Mouse (Mus musculus): ENCODE data around the gene Tle6.

The Tle6 gene

DNA sequence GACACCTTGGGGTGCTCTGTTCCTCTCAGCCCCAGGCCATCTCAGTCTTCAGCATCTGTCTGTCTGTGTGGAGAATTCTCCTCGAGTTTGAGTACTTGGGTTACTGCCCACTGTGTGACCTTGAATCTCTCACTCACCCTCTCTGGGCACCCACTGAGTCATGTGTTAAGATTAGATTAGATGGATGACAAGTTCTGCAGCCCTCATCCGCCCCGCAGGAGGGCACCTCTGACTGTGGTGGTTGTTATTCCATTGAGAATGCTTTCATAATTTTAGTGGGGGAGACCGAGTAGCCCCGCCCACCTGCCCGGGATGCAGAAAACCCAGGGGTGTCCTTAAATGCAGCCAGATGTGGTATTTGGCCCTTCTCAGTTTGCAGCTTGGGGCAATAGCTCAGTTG is 37.4 kb downstream of the Tle6 start:
- DNase-seq (ENCODE audit: inconsistent ontology term), result no peak

DNA sequence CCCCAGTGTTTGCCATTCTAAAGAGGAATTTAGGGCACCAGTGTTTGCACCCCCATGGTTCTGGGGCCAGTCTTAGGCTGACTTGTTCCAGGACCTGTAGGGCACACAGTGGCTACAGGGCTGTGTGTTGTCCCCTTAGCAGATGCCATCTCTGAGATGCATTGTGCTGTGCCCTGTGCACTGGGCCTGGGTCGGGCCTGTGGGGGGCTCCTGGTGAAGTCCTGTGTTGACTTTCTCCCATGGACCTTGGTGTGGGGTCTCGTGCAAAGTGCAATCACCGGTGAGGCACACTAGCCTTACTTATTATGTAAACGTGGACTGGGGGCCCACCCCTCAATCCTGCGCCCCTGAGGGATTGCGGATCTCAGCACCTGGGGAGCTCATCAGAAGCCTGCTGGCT is 38.5 kb downstream of the Tle6 start:
- no peak for DNase-seq (ENCODE audit: inconsistent ontology term)

DNA sequence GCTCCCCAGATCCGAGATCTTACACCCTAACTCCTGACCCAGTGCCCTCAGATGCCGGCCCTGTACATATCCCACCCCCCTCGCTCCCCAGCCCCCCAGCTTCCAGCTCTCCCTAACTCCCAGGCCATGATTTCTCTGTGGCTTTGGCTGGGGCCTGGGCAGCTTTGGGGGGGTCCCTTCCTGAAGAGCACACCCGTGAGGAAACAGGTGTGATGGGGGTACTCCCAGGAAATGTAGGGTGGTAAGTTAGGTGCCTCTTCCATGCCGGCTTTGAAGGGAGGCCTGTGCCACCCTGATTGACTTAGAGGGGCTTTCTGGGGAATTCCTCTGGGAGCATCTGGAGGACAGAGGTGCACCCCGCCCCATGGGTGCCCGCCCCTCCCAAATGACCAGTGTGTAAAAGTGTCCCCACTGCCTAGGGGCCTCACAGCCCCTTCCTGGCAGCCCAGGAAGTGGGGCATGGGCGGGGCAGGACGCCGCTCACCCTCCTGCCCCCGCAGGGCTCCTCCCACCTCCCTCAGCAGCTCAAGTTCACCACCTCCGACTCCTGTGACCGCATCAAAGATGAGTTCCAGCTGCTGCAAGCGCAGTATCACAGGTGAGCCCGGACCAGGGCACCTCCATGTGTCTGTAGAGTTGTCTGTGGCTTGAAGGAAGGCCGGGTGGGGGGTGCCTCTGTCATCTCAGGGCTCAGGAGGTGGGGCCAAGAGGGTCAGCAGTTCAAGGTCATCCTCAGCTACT is 40.0 kb downstream of the Tle6 start:
- no peak for DNase-seq (ENCODE audit: inconsistent ontology term)

DNA sequence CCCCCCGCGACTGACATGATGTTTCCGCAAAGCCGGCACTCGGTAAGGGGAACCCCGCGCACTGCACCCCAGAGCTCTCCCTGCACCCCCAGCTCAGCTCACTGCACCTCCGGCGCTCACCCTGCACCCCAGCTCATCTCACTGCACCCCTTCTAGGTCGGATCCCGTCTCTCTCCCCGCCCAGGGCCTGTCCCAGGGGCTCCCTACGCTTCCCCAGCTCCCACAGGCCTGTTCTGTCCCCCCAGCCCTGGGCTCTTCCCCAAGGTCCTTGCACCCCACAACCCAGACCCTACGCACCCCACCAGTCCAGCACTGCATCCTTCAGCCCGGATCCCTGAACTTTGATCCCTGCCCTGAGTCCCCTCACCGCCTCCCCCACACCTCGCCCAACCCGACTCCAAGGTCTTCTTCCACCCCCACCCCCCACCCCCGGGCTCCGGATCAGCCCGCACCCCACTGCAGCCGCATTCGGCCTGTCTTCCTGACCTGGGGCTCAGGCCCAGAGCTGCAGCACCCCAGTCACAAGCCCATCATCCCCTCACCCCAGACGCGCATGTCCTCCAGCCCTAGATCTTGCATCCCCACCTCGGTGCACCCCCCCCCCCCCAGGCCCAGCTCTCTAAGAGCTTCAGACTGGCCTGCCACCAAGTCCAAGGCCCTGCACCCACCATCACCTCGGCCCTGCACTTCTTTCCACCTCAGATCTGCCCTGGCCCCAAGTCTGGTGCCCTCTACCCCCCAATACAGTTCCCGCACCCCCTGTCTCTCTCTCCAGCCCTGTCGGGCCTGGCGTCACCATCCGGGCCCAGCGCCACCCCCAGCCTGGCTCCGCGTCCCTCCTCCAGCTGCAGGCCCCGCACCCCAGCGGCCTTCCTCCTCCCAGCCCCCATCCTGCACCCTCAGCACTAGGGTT is 41.0 kb downstream of the Tle6 start:
- DNase-seq (ENCODE audit: inconsistent ontology term), result peak; percentile 65

DNA sequence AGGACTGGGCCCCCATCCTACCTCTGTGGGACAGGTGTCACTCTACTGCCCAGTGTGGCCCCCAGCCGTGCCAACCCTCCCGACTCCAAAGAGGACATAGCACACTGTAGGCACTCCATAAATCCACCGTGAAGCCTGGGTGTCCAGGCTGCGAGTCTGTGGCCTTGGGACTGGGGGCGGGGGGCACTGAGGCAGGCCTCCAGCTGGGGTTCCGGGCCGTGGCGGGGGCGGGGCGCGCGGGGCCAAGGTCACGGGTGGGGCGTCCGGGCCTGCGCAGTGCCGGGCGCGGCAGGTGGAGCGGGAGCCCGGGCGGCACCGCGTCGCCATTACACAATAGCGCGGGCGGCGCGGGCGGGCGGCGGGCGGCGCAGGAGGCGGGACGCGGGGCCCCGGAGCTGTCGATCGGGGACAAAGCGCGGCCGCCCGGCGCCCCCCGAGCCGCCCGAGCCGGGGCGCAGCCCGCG is 41.7 kb downstream of the Tle6 start, which contains the start of gene Aes:
Gene Aes (plus strand): TSS at position 326 of the 464 bp plus-strand sequence.
- DNase-seq (ENCODE audit: inconsistent ontology term), result peak; percentile 69

DNA sequence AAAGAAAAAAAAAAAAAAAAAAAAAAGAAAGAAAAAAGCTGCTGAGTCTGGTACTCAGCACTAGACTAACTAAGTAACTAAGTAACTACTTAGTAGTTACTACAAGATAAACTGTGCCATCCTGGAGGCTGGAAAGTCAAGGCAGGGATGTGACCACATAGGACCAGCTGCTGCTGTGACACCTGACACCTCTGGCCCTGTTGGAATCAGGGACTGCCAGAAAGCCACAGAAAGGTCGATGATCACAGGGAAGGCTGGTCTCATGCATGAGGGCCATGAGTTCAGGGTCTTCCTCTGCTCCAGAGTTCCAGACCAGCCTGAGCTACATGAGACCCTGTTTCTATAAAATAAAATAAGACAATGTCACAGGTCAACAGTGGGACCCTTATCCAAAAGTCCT is 43.4 kb downstream of the Tle6 start:
- no peak for DNase-seq (ENCODE audit: inconsistent ontology term)

DNA sequence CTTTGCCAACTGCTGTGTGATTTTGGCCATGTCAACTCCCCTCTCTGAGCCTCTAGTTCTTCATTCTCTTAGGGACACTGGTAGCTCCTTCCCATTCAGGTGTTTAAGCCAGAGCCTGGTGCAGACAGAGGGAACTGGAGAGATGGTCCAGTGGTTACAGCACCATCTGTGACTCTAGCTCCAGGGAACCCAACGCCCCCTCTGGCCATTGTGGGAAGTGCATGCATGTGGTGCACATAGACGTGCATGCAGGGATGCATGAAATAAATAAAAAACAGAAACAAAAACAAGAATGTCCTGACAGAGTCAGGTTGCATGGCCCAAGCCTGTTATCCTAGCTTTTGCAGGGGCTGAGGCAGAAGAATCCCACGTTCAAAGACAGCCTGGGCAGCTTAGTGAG is 44.6 kb downstream of the Tle6 start:
- DNase-seq (ENCODE audit: inconsistent ontology term), result no peak

GRCm38 (mm10) chr10:81553807-81554755 is 46.8 kb downstream of the Tle6 start:
- DNase-seq (ENCODE audit: inconsistent ontology term), result no peak

DNA sequence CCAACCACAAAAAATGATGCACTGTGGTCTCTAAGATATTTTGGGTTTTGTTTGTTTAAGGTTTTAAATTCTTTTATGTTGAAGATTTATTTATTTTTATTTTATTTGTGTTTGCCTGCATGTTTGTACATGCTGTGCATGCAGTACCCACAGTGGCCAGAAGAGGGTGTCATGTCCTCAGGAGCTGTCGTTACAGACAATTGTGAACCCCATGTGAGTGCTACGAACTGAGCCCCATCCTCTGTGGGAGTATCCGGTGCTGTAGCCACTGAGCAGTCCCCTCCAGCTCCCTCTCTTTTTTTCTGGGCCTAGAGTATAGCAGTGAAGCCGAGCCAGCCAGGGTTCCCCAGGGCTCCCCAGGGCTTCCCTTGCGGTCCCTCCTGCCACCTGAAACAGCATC is 47.6 kb downstream of the Tle6 start:
- no peak for DNase-seq (ENCODE audit: inconsistent ontology term)

DNA sequence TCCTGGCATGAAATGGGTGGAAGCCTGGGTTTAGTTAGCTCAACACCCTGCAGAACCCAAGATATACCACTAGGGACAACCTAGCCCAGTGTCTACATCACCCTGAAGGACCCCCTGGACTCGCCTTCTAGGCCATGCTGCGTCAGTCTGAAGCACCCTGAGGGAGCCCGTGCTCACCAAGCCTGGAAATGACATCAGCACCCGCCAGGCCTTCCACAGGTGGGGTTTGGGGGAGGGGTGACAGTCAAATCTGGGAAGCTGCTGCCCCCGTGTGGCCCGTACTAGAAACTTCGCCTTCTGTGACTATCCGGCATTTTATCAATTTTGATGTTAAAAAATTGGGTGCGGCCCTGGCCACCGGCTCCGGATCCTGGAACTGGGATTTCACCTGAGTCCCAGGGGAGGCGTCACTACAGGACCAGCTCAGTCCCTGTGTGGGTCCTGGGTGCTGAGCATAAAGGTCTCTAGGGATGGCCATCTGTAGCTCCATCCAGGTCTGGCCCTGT is 49.2 kb downstream of the Tle6 start:
- DNase-seq (ENCODE audit: inconsistent ontology term), result peak; percentile 89

- no peak for DNase-seq (ENCODE audit: inconsistent ontology term)
Observed at GRCm38 (mm10) chr10:81550257-81550656, 50.6 kb downstream of the Tle6 start.

DNA sequence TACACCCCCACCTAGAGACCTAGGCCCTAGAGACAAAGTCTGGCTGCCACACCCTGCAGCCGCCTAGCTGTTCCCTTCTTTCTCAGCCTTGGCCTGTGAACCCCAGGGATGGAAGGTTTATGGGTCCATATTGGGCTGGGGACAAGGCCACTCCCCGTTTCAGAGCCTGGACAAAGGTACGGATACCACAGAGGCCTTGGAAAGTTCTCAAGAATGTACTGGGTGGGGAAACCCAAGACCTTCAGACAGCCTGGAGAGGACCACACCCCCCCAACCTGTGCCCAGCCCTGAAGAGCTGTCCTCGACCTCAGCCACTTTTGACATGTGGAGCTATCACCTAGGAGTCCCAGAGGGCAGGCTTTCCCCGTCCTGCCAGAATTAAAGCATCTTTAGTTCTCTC is 51.9 kb downstream of the Tle6 start:
- no peak for DNase-seq (ENCODE audit: inconsistent ontology term)

DNA sequence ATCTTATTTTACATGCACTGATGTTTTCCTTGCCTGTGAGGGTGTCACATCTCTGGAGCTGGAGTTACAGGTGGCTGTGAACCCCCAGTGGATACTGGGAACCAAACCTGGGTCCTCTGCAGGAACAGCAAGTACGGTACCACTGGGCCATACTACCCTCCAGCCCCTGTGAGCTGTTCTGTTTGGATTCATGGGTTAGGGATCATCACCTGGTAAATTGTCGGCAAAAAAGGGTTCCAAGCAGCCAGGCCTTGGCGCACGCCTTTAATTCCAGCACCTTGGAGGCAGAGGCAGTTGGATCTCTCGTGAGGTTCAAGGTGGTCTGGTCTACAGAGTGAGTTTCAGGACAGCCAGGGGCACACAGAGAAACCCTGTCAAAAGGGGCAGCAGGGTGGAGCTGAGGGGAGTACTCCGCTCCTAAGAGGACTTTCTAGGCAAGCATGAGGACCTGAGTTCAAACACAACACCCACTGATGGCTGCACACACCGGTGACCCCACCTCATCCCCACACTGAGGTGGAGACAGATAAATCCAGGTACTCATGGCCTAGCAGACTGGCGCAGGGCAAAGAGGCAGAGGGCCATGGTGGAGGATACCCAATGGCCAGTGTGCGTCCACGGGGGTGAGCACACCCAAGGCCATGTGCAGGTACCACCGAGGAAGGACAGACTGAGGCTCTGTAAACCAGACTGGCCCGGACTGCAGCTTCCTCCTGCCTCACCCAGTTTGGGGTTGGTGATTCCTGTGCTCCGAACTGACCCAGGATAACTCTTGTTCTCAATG is 53.9 kb downstream of the Tle6 start:
- DNase-seq (ENCODE audit: inconsistent ontology term), result no peak

GRCm38 (mm10) chr10:81546332-81546731 is 54.5 kb downstream of the Tle6 start:
- DNase-seq (ENCODE audit: inconsistent ontology term), result no peak

DNA sequence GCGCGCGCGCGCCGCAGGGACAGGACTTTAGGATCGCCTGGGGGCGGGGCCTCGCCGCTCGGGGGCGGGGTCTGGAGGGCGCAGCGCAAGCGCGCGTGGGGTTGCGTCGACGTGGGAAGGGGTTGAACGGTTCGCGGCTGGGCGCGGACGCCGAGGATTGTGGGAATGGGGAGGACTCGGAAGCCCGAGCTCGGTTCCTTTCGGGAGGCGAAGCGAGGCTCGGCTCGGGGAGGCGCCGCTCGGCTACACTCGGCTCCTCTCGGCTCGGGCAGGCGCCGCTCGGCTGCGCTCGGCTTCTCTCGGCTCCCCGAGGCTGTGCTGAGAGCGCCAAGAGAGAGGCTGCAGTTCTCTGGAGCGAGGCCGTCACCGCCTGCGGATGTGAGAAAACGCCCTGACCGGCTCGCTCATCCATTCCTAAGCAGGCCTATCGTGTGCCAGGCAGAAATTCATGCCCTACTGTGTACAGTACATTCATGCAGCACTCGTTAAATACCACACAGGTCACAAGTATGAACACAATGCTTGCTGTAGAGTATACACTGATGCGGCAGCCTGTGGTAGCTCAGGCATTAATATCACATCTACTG is 55.6 kb downstream of the Tle6 start, which contains the start of gene Gna11:
Gene Gna11 (minus strand): TSS at position 30 of the 587 bp plus-strand sequence.
- peak; percentile 100 for DNase-seq (ENCODE audit: inconsistent ontology term)

DNA sequence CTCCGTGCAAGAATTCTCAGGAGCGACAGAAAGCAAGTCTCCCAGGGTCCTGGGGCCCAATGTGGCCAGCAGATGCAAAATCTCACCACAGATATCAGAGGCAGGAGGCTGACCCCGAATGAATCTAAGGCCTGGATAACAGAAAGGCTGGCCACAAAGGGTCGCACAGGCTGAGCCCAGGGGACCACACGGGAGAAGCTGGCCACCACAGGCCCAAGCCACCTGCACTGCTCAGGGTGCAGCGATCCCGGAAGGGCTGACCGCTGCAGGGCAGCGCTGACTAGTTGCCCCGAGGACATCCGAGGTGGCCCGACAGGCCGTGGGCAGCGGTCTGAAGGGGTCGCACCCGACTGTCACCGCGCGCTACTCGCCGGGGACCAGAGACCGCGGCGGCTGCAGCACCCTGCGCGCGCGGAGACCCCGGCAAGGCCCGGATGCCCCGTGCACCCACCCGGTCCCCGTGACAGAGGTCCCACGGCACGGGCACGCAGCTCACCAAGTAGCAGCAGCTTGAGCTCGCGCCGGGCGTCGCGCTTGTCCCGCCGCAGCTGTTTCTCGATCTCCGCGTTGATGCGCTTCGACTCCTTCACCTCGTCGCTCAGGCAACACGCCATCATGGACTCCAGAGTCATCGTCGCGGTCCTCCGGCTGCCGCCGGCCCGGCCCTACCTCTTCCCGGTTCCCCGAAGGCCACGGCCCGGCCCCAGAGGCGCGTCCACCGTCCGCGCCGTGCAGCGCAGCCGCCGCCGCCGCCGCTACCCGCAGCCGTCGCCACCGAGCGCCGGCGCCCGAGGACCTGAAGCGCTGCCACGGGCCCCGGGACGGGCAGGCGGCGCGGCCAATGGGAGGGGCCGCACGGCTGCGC is 56.3 kb downstream of the Tle6 start:
- DNase-seq (ENCODE audit: inconsistent ontology term), result no peak

DNA sequence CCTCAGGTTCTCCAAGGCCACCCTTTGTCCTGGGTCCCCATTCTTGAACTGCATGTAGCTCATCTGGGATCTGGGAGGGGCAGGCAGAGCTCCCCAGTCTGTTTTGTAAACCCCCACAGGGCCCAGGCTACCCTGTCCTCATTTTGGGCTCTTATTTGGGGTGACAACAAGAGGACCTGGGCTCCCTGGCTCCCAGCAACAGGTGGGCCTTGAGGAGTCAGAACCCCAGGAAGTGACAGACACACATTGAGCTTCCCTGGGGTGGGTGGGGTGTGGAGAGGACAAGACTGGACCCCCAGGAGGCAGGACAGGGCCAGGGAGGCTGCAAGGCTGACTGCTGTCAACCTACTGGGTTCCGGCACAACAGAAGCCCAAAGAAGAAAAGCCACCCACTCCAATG is 57.2 kb downstream of the Tle6 start:
- no peak for DNase-seq (ENCODE audit: inconsistent ontology term)

DNA sequence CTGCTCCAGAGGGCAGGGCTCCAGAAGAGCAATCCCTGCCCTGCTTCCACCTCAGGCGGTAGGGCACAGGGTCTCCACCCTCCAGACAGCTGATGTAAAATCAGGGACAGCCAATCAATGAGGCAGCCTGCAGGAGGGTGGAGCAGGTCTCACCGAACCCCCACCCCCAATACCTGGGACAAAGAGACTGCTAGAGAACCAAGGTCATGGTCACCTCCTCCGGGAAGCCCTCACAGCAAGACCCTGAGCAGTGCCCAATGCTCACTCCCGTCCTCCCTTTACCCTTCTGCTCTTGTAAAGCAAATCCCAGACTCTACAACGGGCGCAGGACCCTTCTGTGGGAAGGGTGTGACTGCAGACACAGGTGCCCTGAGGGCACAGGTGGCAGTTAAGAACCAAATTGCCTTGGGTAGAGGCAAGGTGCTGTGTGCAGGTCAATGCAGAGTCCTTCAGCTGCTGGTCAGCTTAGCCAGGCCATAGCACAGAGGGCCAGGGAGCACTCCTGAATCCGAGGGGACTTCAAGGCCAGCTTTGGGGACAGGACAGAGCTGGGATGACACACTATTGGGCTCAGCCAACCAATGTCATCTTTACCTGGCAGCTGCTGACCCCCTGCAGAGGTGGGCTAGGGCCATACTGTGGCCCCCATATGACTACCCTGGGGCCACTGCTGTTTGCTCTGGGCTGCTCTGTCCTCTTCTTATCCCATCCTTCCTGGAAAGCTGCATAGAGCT is 58.0 kb downstream of the Tle6 start:
- no peak for DNase-seq (ENCODE audit: inconsistent ontology term)

DNA sequence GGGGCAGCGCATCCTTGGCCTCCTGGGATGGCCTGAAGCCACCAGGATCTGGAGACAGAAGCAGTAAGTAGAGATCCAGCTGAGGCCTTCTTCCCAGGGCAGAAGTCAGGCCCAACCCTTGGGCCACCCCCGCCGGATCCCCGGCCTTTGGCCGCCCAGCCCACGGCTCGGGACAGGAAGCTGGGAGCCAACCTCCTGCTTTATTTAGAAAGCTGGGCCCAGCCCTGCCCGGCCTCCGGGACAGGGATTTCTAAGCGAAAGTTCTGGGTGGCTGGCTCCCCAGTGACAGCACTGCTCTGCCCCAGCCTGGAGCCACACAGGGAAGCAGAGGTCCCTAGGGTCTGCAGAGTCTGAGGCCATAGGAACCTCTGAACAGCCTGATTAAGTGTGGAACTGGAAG is 59.1 kb downstream of the Tle6 start:
- no peak for DNase-seq (ENCODE audit: inconsistent ontology term)

Measured in Muller cell, postnatal 12 days (primary cell).